Mouse (Mus musculus) testis, adult 2 months (tissue): ENCODE results near the gene Ipo5.

Experiments
- CTCF ChIP-seq: fragments of 200-500 bp; IDR thresholded peaks from 2 replicates; pipeline ENCODE4 v1.5.1; 2012; ENCODE audit warnings: low read depth, mild to moderate bottlenecking, inconsistent platforms, low read length, moderate library complexity; ENCODE audit not compliant: control insufficient read depth, insufficient read depth, insufficient replicate concordance
- POLR2A ChIP-seq: fragments of 200-500 bp; IDR thresholded peaks from 2 replicates; pipeline ENCODE4 v1.6.1; 2012; ENCODE audit warnings: low read depth, mild to moderate bottlenecking, inconsistent platforms, low read length, moderate library complexity; ENCODE audit not compliant: control insufficient read depth

DNA sequence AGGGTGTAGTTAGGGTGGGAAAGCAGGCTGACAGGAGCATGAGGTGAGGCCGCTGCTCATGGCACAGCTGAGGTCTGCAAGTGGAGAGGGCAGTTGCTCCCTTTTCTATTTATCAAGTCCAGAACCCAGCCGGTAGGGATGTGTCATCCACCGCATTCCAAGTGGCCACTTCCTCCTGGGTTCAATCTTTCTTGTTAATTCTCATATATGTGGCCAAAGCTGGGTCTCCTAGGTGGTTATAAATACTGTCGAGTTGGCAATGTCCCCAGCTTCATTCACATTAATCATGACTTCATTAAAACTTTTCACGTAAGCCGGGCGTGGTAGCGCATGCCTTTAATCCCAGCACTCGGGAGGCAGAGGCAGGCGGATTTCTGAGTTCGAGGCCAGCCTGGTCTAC is 22.3 kb upstream of the Ipo5 start:
- no peak for TF ChIP-seq CTCF
- no peak for TF ChIP-seq POLR2A
